Mouse (Mus musculus) ES-E14 (cell line): ENCODE measurements around the gene Agtrap. TPM values are rescaled to one million over a fixed set of nuclear protein-coding genes. Genes with fewer than 3 reads are reported as not detected.

Experiments
- DNase-seq: peaks from one replicate; pipeline ENCODE4 v3.0.0-alpha.2; 2013; ENCODE audit warnings: low read depth, low spot score
- H3K27ac ChIP-seq: 2 replicates; pipeline ENCODE4 v1.5.1; 2012; ENCODE audit warnings: low read depth, mild to moderate bottlenecking, low read length, moderate library complexity, mixed read lengths; ENCODE audit not compliant: poor library complexity, insufficient read depth, severe bottlenecking
- H3K36me3 ChIP-seq: 2 replicates; pipeline ENCODE4 v1.6.1; 2012; ENCODE audit warnings: mild to moderate bottlenecking, low read length, moderate library complexity, mixed read lengths; ENCODE audit not compliant: control insufficient read depth, poor library complexity, insufficient read depth, severe bottlenecking
- H3K4me1 ChIP-seq, 2 experiments: fragments of 150-350 bp in 1 of 2; sonication (generic) in 1 of 2; 2 replicates each; pipeline ENCODE4 v1.6.1; 2012; ENCODE audit warnings: low read length in 2 of 2, mild to moderate bottlenecking in 1 of 2, mixed read lengths in 1 of 2; ENCODE audit not compliant: control insufficient read depth in 2 of 2, insufficient read depth in 2 of 2, poor library complexity in 1 of 2
- H3K4me3 ChIP-seq, 2 experiments: fragments of 150-350 bp in 1 of 2; sonication (generic) in 1 of 2; 2 replicates each; pipeline ENCODE4 v1.5.1; 2012; ENCODE audit warnings: low read length in 2 of 2, low read depth in 1 of 2, mild to moderate bottlenecking in 1 of 2, mixed read lengths in 1 of 2; ENCODE audit not compliant: insufficient read depth in 1 of 2, poor library complexity in 1 of 2, severe bottlenecking in 1 of 2
- H3K9ac ChIP-seq: 2 replicates; pipeline ENCODE4 v1.6.1; 2012; ENCODE audit warnings: low read depth, mild to moderate bottlenecking, low read length, mixed read lengths; ENCODE audit not compliant: poor library complexity, insufficient read depth, severe bottlenecking
- H3K9me3 ChIP-seq: fragments of 150-350 bp; sonication (generic); 2 replicates; pipeline ENCODE4 v1.6.1; 2012; ENCODE audit warnings: low read depth, mild to moderate bottlenecking, low read length; ENCODE audit not compliant: control insufficient read depth, insufficient read depth
- CHD2 ChIP-seq: IDR thresholded peaks from 2 replicates; pipeline ENCODE4 v1.6.1; 2014; ENCODE audit warnings: mild to moderate bottlenecking, low read depth, low read length, inconsistent platforms
- HCFC1 ChIP-seq: IDR thresholded peaks from 2 replicates; pipeline ENCODE4 v1.6.1; 2012; ENCODE audit warnings: low read length, inconsistent platforms, borderline replicate concordance; ENCODE audit not compliant: insufficient read depth
- in situ Hi-C, 2 experiments: fragments of 600-800 bp; cut with MboI; formaldehyde crosslinking; loops; one replicate each; pipeline ENCODE4 v1.15.1; 2025; ENCODE audit warnings: low sequenced_read_pairs in 2 of 2, inconsistent platforms in 1 of 2; ENCODE audit not compliant: unreplicated experiment in 2 of 2
- total RNA-seq: library from RNA; depleted of rRNA; stranded (reverse); fragments of 300-350 nt; gene quantifications from 2 replicates; pipeline ENCODE4 v1.2.3, GENCODE M21; 2012; rRNA removed

The Agtrap gene
- total RNA-seq, 1 experiment = 122 TPM

DNA sequence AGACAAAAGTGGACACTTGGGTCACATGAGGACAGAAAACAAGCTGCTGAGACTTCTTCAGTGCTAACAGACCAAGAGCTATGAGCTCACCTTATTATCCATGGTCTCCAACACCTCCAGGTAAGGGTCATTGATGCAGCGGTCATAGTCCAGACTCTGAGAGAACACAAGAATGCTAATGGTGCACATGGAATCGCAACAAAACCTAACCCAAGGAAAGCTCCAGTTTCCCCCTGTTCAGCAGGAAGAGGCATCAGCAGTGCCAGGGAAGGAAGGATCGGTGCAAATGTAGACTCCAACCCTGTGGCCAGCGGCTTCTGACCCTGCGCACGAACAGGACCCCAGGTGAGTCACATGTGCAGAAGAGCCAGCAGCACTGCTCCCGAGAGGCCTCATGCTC lies 58.5 kb downstream of the Agtrap start:
- Histone ChIP-seq H3K9me3 (no peaks in the 10 kb centered on the region), H3K27ac (no peak overlapping the region), H3K36me3 (peaks cover 43% of the 10 kb centered on the region), H3K4me3 (no peak overlapping the region), H3K4me1 (peaks cover 0 to 5% of the 10 kb centered on the region in 2 experiments; a peak in 1 of 4 replicates), H3K9ac (no peak overlapping the region)
- TF ChIP-seq HCFC1 (no peak), CHD2 (no peak)
- in situ Hi-C loops = no loop called here
- DNase-seq = no peak

Other genes starting within 250 kb of the Agtrap start
- gene Zfp933, start 239.7 kb downstream of the Agtrap start, total RNA-seq = 3.6 and 4.9 TPM in 2 replicates
- gene Miip, start 219.2 kb downstream of the Agtrap start, total RNA-seq = 6.3 and 27.9 TPM in 2 replicates
- gene Fv1, start 219.1 kb downstream of the Agtrap start, total RNA-seq = 1.4 and 1.6 TPM in 2 replicates
- gene Mfn2, start 183.3 kb downstream of the Agtrap start, total RNA-seq = 12.4 and 18.6 TPM in 2 replicates
- 26.2 and 50.0 TPM in 2 replicates for gene Plod1, start 151.3 kb downstream of the Agtrap start, total RNA-seq
- 73.5 and 115 TPM in 2 replicates for gene 2510039O18Rik, start 147.1 kb downstream of the Agtrap start, total RNA-seq
- gene Nppb, start 102.2 kb downstream of the Agtrap start, total RNA-seq = 0.95 and 3.8 TPM in 2 replicates
- 0.37 TPM in 1 of 2 replicates, not detected in the other for gene Nppa, start 87.3 kb downstream of the Agtrap start, total RNA-seq
- 32.5 and 49.1 TPM in 2 replicates for gene Clcn6, start 49.2 kb downstream of the Agtrap start, total RNA-seq
- gene Mthfr, start 49.0 kb downstream of the Agtrap start, total RNA-seq = 34.0 and 51.7 TPM in 2 replicates
- 34.0 and 54.5 TPM in 2 replicates for gene Mad2l2, start 42.4 kb upstream of the Agtrap start, total RNA-seq
- 0.76 and 1.3 TPM in 2 replicates for gene Draxin, start 42.7 kb upstream of the Agtrap start, total RNA-seq
- 43.8 and 49.4 TPM in 2 replicates for gene Fbxo6, start 64.1 kb upstream of the Agtrap start, total RNA-seq
- gene Fbxo44, start 72.5 kb upstream of the Agtrap start, total RNA-seq = 5.1 and 11.0 TPM in 2 replicates
- gene Fbxo2, start 72.6 kb upstream of the Agtrap start, total RNA-seq = 16.5 and 23.7 TPM in 2 replicates
- gene Disp3, start 199.9 kb upstream of the Agtrap start, total RNA-seq = 1.6 and 2.2 TPM in 2 replicates